Mouse (Mus musculus): ENCODE measurements around the gene Gli2.

- TF ChIP-seq CTCF (IDR thresholded peaks at IDR 0.05; ENCODE audit: borderline replicate concordance, insufficient read depth, low read length) (no peak), POLR2A (IDR thresholded peaks at IDR 0.05; ENCODE audit: low read depth, low read length) (peak; percentile 38; the same call in 1 of the 2 replicates)
Measured at GRCm38 (mm10) chr1:118981943-118982804, 71.2 kb downstream of the Gli2 start.
